Mouse (Mus musculus) limb, embryonic 13.5 days (tissue): Measurements from ENCODE around the gene Slain1. TPM values are rescaled to one million over a fixed set of nuclear protein-coding genes. Genes with fewer than 3 reads are reported as not detected.

Experiments
- ATAC-seq: fragments of 200-750 bp; cut with Nextera tagmentation; 2 replicates; pipeline ENCODE4 v1.8.0; 2017; ENCODE audit warnings: low read depth, moderate number of reproducible peaks, moderate TSS enrichment; ENCODE audit not compliant: low FRiP score
- H3K27ac ChIP-seq: fragments of 300-500 bp; sonication (generic); 2 replicates; pipeline ENCODE4 v1.5.1; 2015; ENCODE audit warnings: inconsistent platforms, mild to moderate bottlenecking, moderate library complexity
- H3K27me3 ChIP-seq: fragments of 300-500 bp; sonication (generic); 2 replicates; pipeline ENCODE4 v1.6.1; 2015; ENCODE audit warnings: mild to moderate bottlenecking, inconsistent platforms
- H3K36me3 ChIP-seq: fragments of 300-500 bp; sonication (generic); 2 replicates; pipeline ENCODE4 v1.6.1; 2015; ENCODE audit warnings: inconsistent platforms, mild to moderate bottlenecking, moderate library complexity
- H3K4me1 ChIP-seq: fragments of 300-500 bp; sonication (generic); 2 replicates; pipeline ENCODE4 v1.6.1; 2015; ENCODE audit warnings: inconsistent platforms
- H3K4me2 ChIP-seq: fragments of 300-500 bp; sonication (generic); replicated peaks from 2 replicates; pipeline ENCODE4 v1.6.1; 2015; ENCODE audit warnings: inconsistent platforms, mild to moderate bottlenecking, moderate library complexity
- H3K4me3 ChIP-seq: fragments of 300-500 bp; sonication (generic); 2 replicates; pipeline ENCODE4 v1.5.1; 2015; ENCODE audit warnings: moderate library complexity, mild to moderate bottlenecking, inconsistent platforms
- H3K9ac ChIP-seq: fragments of 300-500 bp; sonication (generic); 2 replicates; pipeline ENCODE4 v1.6.1; 2015; ENCODE audit warnings: mild to moderate bottlenecking, inconsistent platforms
- H3K9me3 ChIP-seq: fragments of 300-500 bp; sonication (generic); 2 replicates; pipeline ENCODE4 v1.6.1; 2016; ENCODE audit warnings: inconsistent platforms
- WGBS: fragments of 180-500 bp; shearing (Covaris S2); methylation state at CpG from one replicate; pipeline ENCODE4 v1.1.7; 2015; 5-methylcytosine and 5-hydroxymethylcytosine counted together
- polyA plus RNA-seq: library from polyadenylated mRNA; unstranded; fragments of >200 nt; fragmentation: Nextera tagmentation; extraction: Ambion mirVana; gene quantifications from 2 replicates; pipeline ENCODE4 v1.2.1, GENCODE M21; 2015

Gene Slain1
- polyA plus RNA-seq, 1 experiment from 2014 or later = 1.5 TPM

DNA sequence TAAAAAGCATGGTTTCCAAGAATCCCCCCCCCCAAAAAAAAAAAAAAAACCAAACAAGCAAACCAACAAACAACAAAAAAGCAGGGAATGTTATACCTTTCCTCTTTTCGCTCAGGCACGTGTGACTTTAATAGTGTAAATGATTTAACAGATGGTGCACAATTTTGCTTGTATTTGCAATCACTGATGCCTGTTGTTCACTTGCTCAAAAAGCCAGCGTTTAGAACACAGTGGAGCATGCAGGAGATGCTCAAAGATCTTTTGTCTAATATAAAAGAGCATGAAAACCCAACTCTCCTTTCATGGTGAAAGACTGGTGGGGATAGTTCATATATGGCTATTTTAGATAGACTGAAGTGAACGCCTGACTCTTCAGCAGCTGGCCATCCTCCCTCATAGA is 726 bp upstream of the Slain1 start:
- H3K27ac ChIP-seq = no peak overlapping the region
- H3K4me3 ChIP-seq = no peak overlapping the region
- H3K27me3 ChIP-seq = peaks cover 21% of the 10 kb centered on the region
- H3K36me3 ChIP-seq = no peaks in the 10 kb centered on the region
- no peak for ATAC-seq
- H3K9ac ChIP-seq = no peak overlapping the region
- H3K9me3 ChIP-seq = no peaks in the 10 kb centered on the region
- peaks cover 9% of the 10 kb centered on the region for H3K4me1 ChIP-seq
- 51% methylated on average over 4 of the region's 4 CpGs for WGBS
- no peak overlapping the region for H3K4me2 ChIP-seq

DNA sequence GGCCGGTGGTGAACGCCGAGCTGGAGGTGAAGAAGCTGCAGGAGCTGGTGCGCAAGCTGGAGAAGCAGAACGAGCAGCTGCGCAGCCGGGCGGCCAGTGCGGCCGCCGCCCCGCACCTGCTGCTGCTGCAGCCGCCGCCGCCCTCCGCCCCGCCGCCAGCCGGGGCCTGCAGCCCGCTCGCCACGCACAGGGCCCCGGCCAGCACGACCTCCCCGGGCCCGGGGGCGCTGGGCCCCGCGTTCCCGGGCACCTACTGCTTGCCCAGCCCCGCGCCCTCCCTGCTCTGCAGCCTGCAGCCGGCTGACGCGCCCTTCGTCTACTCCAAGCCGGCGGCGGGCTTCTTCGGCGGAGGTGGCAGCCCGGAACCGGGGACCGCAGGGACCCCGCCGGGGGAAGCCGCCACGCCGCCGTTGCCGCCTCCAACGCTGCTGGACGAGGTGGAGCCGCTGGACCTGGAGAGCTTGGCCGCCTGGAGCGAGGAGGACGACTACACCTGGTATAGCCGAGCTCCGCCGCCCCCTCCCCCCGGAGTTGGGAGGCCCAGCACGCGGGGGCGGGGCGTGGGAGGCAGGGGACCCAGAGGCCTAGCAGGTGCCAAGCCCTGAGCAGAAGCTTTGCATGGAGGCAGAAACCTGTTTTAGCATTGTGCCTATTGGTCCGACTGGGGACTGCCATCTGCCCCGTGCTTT is 529 bp downstream of the Slain1 start:
- peak overlapping the region; percentile 72 for H3K4me3 ChIP-seq
- H3K27me3 ChIP-seq = peaks cover 21% of the 10 kb centered on the region
- peak overlapping the region; percentile 70 for H3K9ac ChIP-seq
- peaks cover 9% of the 10 kb centered on the region for H3K4me1 ChIP-seq
- H3K36me3 ChIP-seq = no peaks in the 10 kb centered on the region
- peak overlapping the region; percentile 49; the same call in 1 of the 2 replicates for H3K27ac ChIP-seq
- under 1% methylated on average over 54 of the region's 67 CpGs for WGBS
- peak; percentile 49 for ATAC-seq
- H3K4me2 ChIP-seq = peak overlapping the region; percentile 99
- no peaks in the 10 kb centered on the region for H3K9me3 ChIP-seq

DNA sequence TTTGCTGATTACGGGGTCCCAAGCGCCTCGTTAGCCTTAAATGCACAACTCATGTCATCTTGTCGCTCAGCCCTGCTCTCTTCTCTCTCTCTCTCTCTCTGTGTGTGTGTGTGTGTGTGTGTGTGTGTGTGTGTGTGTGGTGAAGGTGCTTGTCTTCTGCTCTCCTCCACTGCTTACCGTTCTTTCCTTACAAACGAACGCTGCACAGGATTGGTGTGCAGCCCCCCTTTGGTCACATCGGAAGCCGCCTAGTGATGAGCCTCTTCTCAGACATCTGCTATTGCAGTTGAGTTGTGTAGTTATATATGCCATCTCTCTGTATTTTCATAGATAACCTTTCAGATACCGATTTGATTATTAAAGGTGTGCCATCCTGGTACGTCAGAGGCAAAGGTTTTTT is 1.1 kb downstream of the Slain1 start:
- peaks cover 21% of the 10 kb centered on the region for H3K27me3 ChIP-seq
- peak overlapping the region; percentile 72 for H3K4me3 ChIP-seq
- no peaks in the 10 kb centered on the region for H3K36me3 ChIP-seq
- no peak for ATAC-seq
- H3K4me2 ChIP-seq = peak overlapping the region; percentile 99
- WGBS = 5% methylated on average over 11 of the region's 11 CpGs
- H3K4me1 ChIP-seq = peaks cover 9% of the 10 kb centered on the region
- H3K9me3 ChIP-seq = no peaks in the 10 kb centered on the region
- H3K9ac ChIP-seq = peak overlapping the region; percentile 70
- no peak overlapping the region for H3K27ac ChIP-seq

DNA sequence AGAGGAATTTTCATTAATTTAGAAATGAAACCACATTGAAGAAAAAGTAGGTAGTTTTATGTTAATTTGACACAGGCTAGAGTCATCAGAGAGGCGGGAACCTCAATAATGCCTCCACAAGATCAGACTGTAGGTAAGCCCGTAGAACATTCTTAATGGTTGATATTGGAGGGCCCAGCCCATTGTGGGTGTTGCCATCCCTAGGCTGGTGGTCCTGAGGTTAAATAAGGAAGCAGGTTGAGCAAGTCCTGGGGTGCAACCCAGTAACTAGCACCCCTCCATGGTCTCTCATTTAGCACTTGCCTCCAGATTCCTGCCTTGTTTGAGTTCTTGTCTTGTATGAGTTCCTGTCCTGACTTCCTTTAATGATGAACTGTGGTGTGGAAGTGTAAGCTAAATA is 1.5 kb downstream of the Slain1 start:
- peaks cover 21% of the 10 kb centered on the region for H3K27me3 ChIP-seq
- no peak overlapping the region for H3K27ac ChIP-seq
- ATAC-seq = no peak
- H3K9ac ChIP-seq = no peak overlapping the region
- peak overlapping the region; percentile 99 for H3K4me2 ChIP-seq
- WGBS = 57% methylated on average over 2 of the region's 2 CpGs
- peak overlapping the region; percentile 72; the same call in 1 of the 2 replicates for H3K4me3 ChIP-seq
- no peaks in the 10 kb centered on the region for H3K9me3 ChIP-seq
- no peaks in the 10 kb centered on the region for H3K36me3 ChIP-seq
- H3K4me1 ChIP-seq = peaks cover 9% of the 10 kb centered on the region

DNA sequence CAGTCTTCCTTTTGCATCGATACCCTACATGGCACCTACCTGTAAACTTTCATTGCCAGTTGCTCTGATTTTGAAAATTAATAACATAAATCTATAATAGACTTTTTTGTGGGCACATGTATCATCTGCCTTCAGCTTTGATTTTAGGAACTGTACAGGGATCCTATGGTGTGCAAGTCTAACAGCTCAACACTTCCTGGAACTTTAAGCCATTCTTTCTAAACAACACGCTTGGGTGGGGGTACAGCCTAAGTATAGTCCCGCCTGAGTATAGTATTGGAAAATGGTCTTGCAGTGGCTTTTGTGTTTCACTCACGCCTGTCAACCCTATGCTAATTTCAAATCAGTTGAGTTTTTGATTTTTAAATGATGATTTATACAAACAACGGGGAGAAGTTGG is 2.5 kb downstream of the Slain1 start:
- no peaks in the 10 kb centered on the region for H3K36me3 ChIP-seq
- H3K27ac ChIP-seq = no peak overlapping the region
- no peak overlapping the region for H3K9ac ChIP-seq
- H3K4me3 ChIP-seq = no peak overlapping the region
- WGBS = 88% methylated on average over 5 of the region's 5 CpGs
- no peak overlapping the region for H3K4me2 ChIP-seq
- no peaks in the 10 kb centered on the region for H3K9me3 ChIP-seq
- H3K27me3 ChIP-seq = peaks cover 21% of the 10 kb centered on the region
- peaks cover 9% of the 10 kb centered on the region for H3K4me1 ChIP-seq
- no peak for ATAC-seq

DNA sequence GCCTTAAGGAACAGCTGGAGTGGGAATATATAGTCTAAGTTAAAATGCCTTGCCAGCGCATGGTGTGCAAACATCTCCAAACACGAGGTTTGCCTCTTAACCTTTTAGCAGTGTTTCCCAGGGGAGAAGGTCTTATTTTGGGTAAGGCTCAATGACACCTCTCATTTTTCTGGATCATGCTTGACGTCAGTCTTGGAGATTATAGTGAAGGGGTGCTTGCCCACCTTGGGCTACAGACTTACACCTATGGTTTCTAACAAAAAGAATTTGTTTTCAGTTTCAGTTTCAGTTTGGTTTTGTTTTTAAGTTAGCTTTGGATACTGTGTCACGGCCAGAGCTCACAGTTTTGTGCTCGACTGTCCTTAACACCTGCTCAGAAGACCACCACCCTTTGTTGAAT is 3.8 kb downstream of the Slain1 start:
- Histone ChIP-seq H3K27ac (no peak overlapping the region), H3K36me3 (no peaks in the 10 kb centered on the region), H3K9ac (no peak overlapping the region), H3K4me1 (peaks cover 9% of the 10 kb centered on the region), H3K27me3 (peaks cover 21% of the 10 kb centered on the region), H3K9me3 (no peaks in the 10 kb centered on the region), H3K4me3 (no peak overlapping the region), H3K4me2 (no peak overlapping the region)
- no peak for ATAC-seq
- 58% methylated on average over 5 of the region's 5 CpGs for WGBS

DNA sequence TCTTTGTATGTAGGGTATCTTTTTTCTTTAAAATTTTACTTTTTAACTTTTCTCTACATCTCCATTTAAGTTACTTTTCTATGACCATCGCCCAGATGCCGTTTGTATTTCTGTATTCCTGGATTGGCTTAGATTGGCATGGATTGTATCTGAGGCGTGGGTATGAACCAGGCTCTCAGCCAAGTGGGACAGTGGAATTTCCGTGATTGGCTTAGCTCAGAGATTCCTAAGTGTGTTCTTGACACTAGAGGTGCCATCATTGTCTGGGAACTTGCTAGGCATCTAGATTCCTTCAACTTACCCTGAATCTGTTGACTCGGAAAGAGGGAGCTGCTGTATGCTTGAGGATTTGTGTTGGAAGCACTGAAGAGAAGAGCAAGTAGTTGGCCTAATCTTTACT is 5.4 kb downstream of the Slain1 start:
- Histone ChIP-seq H3K4me3 (no peak overlapping the region), H3K27ac (no peak overlapping the region), H3K9ac (no peak overlapping the region), H3K9me3 (no peaks in the 10 kb centered on the region), H3K27me3 (peaks cover 15% of the 10 kb centered on the region), H3K4me2 (no peak overlapping the region), H3K36me3 (no peaks in the 10 kb centered on the region), H3K4me1 (peaks cover 9% of the 10 kb centered on the region)
- 77% methylated on average over 5 of the region's 5 CpGs for WGBS
- ATAC-seq = no peak

DNA sequence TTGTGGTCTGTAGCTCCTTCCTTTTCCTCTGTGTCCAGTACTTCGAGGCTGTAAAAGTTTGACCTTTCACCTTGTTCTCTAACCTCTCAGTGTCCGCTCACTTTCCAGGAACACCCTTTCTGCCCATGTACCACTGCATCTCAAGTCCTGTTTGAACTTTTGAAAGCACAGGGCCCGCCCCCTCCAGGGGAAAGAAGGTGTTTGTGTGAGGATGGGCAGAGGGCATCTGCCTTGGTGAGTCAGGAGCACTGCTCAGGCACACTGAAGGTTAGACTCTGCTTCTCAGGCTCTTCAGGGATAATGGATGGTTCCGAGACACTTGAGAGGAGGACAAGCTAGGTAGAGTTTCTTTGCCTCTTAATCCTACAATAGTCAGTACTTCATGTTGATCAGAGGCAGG is 7.8 kb downstream of the Slain1 start:
- no peak for ATAC-seq
- WGBS = 69% methylated on average over 4 of the region's 4 CpGs
- Histone ChIP-seq H3K9me3 (no peaks in the 10 kb centered on the region), H3K9ac (no peak overlapping the region), H3K4me2 (no peak overlapping the region), H3K27me3 (no peaks in the 10 kb centered on the region), H3K36me3 (no peaks in the 10 kb centered on the region), H3K4me3 (no peak overlapping the region), H3K4me1 (no peaks in the 10 kb centered on the region), H3K27ac (no peak overlapping the region)

DNA sequence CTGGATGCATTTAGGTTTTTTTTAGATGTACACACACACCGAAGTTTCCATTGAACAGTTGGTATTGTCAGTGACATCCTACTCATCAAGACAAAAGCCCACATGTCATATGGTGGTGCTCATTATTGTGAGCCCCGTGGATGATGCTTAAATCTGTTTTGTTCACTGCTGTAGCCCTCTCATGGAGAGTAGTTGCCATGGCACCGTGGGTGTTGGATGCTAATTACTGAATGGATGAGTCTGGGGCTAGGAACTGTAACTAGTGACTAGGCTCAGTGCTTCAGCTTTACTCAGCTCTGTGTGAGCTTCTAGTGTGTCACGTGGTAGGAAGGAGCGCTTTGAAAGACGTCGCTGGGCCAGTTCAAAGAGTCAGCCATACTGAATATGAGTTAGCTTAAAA is 13.0 kb downstream of the Slain1 start:
- Histone ChIP-seq H3K36me3 (no peaks in the 10 kb centered on the region), H3K9me3 (no peaks in the 10 kb centered on the region), H3K9ac (no peak overlapping the region), H3K27me3 (no peaks in the 10 kb centered on the region), H3K4me2 (no peak overlapping the region), H3K4me3 (no peak overlapping the region), H3K4me1 (no peaks in the 10 kb centered on the region), H3K27ac (no peak overlapping the region)
- no peak for ATAC-seq
- WGBS = 86% methylated on average over 7 of the region's 7 CpGs

DNA sequence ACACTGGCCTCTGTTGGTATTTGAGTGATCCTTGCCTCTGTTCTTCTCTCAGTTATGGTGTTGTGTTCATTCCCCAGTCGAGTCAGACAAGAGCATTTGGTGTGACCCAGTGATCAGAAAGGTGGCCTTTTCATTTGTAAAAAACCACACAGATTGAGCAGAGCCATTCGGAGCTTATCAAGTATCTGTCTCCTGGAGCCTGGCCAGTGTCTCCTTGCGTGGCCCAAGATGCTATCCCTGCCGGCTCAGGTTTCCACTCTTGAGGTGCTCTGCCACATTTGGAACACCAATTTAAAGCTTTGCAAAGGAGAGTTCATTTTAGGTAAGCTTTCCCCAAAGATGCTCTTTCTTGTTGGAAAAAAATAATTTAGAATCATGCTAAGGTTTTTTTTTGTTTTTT is 14.4 kb downstream of the Slain1 start:
- WGBS = 69% methylated on average over 4 of the region's 4 CpGs

DNA sequence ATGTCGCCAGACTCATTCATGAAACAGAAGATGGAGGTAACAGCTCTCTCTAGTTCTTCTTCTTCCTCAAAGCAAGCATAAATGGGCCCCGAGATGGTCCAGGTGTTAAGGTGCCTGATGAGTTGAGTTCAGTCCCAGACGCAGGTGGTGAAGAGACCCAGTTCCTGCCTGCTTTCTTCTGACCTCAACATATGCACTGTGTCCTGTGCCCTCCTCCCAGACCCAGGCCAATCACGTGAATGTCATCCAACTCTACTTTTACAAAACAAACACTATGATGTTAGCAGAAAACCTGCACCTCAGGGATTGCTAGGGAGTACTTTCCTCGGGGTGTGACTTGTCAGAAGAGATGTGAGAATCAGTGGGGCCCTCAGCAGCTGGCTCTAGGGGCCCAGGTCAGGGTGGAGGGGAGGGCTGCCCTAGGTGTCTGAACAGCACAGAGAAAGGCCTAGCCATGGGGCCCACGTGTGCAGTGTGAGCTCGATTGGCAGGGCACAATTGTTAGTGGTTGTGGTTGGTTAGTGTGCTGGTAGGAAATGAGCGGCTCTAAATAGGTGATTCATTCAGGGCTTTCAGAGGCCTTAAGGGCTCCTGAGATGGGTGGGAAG is 16.4 kb downstream of the Slain1 start:
- no peak overlapping the region for H3K27ac ChIP-seq
- H3K36me3 ChIP-seq = no peaks in the 10 kb centered on the region
- ATAC-seq = no peak
- 59% methylated on average over 8 of the region's 8 CpGs for WGBS
- no peaks in the 10 kb centered on the region for H3K4me1 ChIP-seq
- no peak overlapping the region for H3K9ac ChIP-seq
- H3K9me3 ChIP-seq = no peaks in the 10 kb centered on the region
- no peaks in the 10 kb centered on the region for H3K27me3 ChIP-seq
- no peak overlapping the region for H3K4me2 ChIP-seq
- no peak overlapping the region for H3K4me3 ChIP-seq

More for the DNA sequence above, 14.4 kb downstream of the Slain1 start:
- no peaks in the 10 kb centered on the region for H3K36me3 ChIP-seq
- H3K9me3 ChIP-seq = no peaks in the 10 kb centered on the region
- no peak overlapping the region for H3K4me2 ChIP-seq
- H3K4me3 ChIP-seq = no peak overlapping the region
- H3K27me3 ChIP-seq = no peaks in the 10 kb centered on the region
- no peaks in the 10 kb centered on the region for H3K4me1 ChIP-seq
- H3K27ac ChIP-seq = no peak overlapping the region
- no peak for ATAC-seq
- no peak overlapping the region for H3K9ac ChIP-seq

DNA sequence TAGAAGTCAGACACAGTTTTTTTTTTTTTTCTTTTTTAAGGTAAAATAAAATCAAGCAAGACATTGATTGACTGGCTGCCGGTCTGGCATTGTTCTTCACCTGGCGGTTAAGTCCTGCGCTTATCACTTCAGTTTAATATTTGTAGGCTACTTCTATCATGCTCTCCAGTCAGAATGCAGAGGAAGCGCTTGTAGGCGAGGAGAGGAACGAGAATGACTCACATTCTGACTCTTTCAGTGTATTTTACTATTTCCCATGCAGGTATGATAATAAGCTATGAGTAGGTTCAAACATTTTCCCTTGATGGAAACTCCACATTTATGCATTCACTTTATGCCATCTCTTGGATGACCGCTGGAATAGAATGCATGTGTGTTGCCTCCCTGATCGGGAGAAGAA is 17.0 kb downstream of the Slain1 start:
- Histone ChIP-seq H3K4me3 (no peak overlapping the region), H3K27me3 (no peaks in the 10 kb centered on the region), H3K4me1 (no peaks in the 10 kb centered on the region), H3K4me2 (no peak overlapping the region), H3K36me3 (no peaks in the 10 kb centered on the region), H3K9me3 (no peaks in the 10 kb centered on the region), H3K9ac (no peak overlapping the region), H3K27ac (no peak overlapping the region)
- ATAC-seq = no peak
- 93% methylated on average over 8 of the region's 8 CpGs for WGBS
